Mouse (Mus musculus) olfactory bulb, adult 2 months (tissue): Measurements from ENCODE around the gene Kcnh5.

Source experiments
- CTCF ChIP-seq: fragments of 200-500 bp; IDR thresholded peaks from 2 replicates; pipeline ENCODE4 v1.5.1; 2012; ENCODE audit warnings: low read depth, mild to moderate bottlenecking, low read length, moderate library complexity; ENCODE audit not compliant: insufficient read depth
- POLR2A ChIP-seq: fragments of 200-500 bp; IDR thresholded peaks from 2 replicates; pipeline ENCODE4 v1.6.1; 2012; ENCODE audit warnings: mild to moderate bottlenecking, low read depth, low read length, moderate library complexity; ENCODE audit not compliant: insufficient read depth

GRCm38 (mm10) chr12:75139792-75140191 is 37.3 kb downstream of the Kcnh5 start:
- TF ChIP-seq CTCF = no peak
- no peak for TF ChIP-seq POLR2A
